Mouse (Mus musculus) retina, postnatal 7 days (tissue): Measurements from ENCODE around the gene Nfkbie.

ENCODE experiments used
- DNase-seq: peaks from one replicate; pipeline ENCODE4 v3.0.0-alpha.2; 2012; ENCODE audit warnings: low read depth, low spot score

Nfkbie gene

GRCm38 (mm10) chr17:45555452-45556106 is at the start of gene Nfkbie:
Gene Nfkbie (plus strand): TSS chr17:45555703.
- DNase-seq: peak; percentile 81

- no peak for DNase-seq
These were observed 49.5 kb upstream of the Nfkbie start for GRCm38 (mm10) chr17:45505941-45506465.

- DNase-seq: peak; percentile 91
These were observed 48.8 kb upstream of the Nfkbie start, which contains the start of gene Aars2 for GRCm38 (mm10) chr17:45506700-45507189. Gene Aars2 (plus strand): TSS chr17:45506841.

- DNase-seq: no peak
These were observed 44.6 kb upstream of the Nfkbie start for GRCm38 (mm10) chr17:45510871-45511270.

- DNase-seq: no peak
These were observed 43.7 kb upstream of the Nfkbie start for GRCm38 (mm10) chr17:45511757-45512156.

- DNase-seq: no peak
These were observed 40.2 kb upstream of the Nfkbie start for GRCm38 (mm10) chr17:45515204-45515726.

GRCm38 (mm10) chr17:45515806-45516205 is 39.7 kb upstream of the Nfkbie start:
- DNase-seq: no peak

- DNase-seq: peak; percentile 69
These were observed 39.0 kb upstream of the Nfkbie start for GRCm38 (mm10) chr17:45516488-45516887.

GRCm38 (mm10) chr17:45517135-45517534 is 38.4 kb upstream of the Nfkbie start:
- no peak for DNase-seq

GRCm38 (mm10) chr17:45517549-45518215 is 37.8 kb upstream of the Nfkbie start:
- DNase-seq: no peak

- no peak for DNase-seq
These were observed 36.6 kb upstream of the Nfkbie start for GRCm38 (mm10) chr17:45518766-45519475.

- DNase-seq: no peak
These were observed 35.4 kb upstream of the Nfkbie start for GRCm38 (mm10) chr17:45520136-45520535.

GRCm38 (mm10) chr17:45523263-45523662 is 32.2 kb upstream of the Nfkbie start, which contains the start of gene Tcte1:
Gene Tcte1 (plus strand): TSS chr17:45523434.
- DNase-seq: peak; percentile 35

GRCm38 (mm10) chr17:45524961-45525360 is 30.5 kb upstream of the Nfkbie start:
- no peak for DNase-seq

- DNase-seq: no peak
These were observed 28.9 kb upstream of the Nfkbie start for GRCm38 (mm10) chr17:45526571-45526970.

- DNase-seq: no peak
These were observed 25.1 kb upstream of the Nfkbie start for GRCm38 (mm10) chr17:45530346-45530782.

- no peak for DNase-seq
These were observed 22.6 kb upstream of the Nfkbie start for GRCm38 (mm10) chr17:45532896-45533295.

GRCm38 (mm10) chr17:45536264-45536663 is 19.2 kb upstream of the Nfkbie start:
- DNase-seq: no peak

- DNase-seq: no peak
These were observed 17.1 kb upstream of the Nfkbie start for GRCm38 (mm10) chr17:45538394-45538793.

GRCm38 (mm10) chr17:45539664-45540063 is 15.8 kb upstream of the Nfkbie start:
- no peak for DNase-seq

- DNase-seq: no peak
These were observed 13.4 kb upstream of the Nfkbie start for GRCm38 (mm10) chr17:45542129-45542528.

- no peak for DNase-seq
These were observed 12.8 kb upstream of the Nfkbie start for GRCm38 (mm10) chr17:45542705-45543104.
